Mouse (Mus musculus) common myeloid progenitor, adult 5-6 weeks (primary cell): Measurements from ENCODE around the gene Pcyt2. TPM values are rescaled to one million over a fixed set of nuclear protein-coding genes. Genes with fewer than 3 reads are reported as not detected.

Experiments
- ATAC-seq: replicated peaks from 2 replicates; pipeline ENCODE4 v1.8.0; 2016; ENCODE audit warnings: low read depth, mild to moderate bottlenecking, moderate TSS enrichment, inconsistent platforms; ENCODE audit not compliant: poor library complexity, severe bottlenecking
- total RNA-seq: library from RNA; stranded (forward); fragments of 200-1000, 187-1606 nt; gene quantifications from 2 replicates; pipeline ENCODE4 v1.2.3, GENCODE M21; 2017

Pcyt2 gene
- total RNA-seq, 1 experiment from 2014 or later = 34.5 TPM

GRCm38 (mm10) chr11:120618619-120619535 lies 1.1 kb upstream of the Pcyt2 start:
- ATAC-seq = no peak

DNA sequence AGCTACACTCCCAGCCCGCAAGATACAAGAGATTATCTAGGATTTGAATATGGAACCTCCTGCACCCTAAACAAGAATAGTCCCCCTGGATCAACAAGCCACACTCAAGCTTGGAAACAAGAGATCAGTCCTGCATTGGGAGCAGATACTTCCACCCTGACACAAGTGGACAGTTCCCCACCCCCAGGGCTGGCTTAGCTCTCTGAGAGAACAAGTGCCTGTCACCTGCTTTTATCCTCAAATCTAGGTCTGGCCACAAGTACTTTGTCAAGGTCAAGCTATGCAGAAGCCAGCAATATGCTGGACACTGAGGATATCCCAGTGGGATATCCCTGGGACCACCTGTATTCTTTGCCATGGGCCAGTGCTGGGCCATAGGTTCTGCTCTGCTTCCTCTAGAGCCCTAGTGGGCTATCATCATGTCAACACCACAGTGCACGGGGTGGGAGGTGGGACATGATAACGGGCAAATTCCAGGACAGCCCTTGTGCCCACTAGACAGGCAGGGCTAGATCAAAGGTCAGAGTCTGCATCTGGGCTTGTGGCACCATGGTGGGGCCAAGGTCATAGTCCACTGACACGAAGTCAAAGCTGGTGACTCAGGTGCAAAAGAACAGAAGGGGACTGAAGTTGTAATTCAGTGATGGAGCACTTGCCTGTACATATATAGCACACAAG lies 980 bp downstream of the Pcyt2 start:
- ATAC-seq = no peak

DNA sequence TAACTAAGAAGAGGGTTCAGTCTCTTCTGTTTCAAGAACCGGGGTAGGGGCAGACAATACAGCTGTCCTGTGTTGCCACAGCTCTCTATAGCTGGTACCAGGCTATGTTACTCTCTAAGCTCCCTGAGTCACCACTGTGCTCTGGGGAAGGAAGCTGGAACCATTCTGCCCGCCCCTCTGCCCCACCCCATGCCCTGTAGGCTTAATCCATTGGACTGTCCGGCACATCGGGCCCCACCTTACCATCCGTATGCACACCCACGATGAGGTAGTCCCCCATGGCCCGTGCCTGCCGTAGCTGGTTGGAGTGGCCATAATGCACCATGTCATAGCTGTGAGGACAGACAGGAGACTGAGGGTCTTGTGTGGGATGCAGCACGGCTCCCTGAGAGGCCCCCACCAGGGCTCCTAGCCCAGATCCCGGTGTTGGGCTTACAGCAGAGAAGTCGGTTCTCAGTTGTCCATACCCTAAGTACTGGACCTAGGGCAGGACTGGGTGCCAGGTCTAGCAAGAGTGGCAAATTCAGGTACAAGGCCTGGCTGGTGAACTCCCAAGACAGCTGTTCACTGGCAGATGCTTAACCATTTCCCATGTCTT lies 2.0 kb downstream of the Pcyt2 start:
- ATAC-seq = no peak

- no peak for ATAC-seq
Observed at GRCm38 (mm10) chr11:120615167-120615566, 2.6 kb downstream of the Pcyt2 start.

DNA sequence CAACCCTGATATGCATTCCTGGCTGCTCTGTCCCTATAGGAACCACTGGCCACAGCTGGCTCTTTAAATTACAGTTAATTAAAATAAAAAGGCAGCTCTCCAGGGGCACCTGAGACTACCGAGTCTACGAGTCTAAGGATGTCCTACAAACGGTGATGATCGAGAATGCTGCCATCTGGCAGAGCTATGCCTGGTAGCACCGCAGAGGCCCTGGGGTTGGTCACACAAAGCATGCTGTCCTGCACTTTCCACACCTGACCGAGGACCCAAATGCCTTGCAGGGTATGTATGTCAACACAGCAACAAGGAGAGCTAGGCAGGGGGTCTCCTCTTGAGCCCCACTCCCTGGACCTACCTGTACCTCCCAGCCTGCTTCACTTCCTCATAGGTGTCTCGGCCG lies 3.8 kb downstream of the Pcyt2 start:
- ATAC-seq = no peak

GRCm38 (mm10) chr11:120613481-120613972 lies 4.2 kb downstream of the Pcyt2 start:
- ATAC-seq = no peak

GRCm38 (mm10) chr11:120612763-120613162 lies 5.0 kb downstream of the Pcyt2 start:
- peak; percentile 73 for ATAC-seq

DNA sequence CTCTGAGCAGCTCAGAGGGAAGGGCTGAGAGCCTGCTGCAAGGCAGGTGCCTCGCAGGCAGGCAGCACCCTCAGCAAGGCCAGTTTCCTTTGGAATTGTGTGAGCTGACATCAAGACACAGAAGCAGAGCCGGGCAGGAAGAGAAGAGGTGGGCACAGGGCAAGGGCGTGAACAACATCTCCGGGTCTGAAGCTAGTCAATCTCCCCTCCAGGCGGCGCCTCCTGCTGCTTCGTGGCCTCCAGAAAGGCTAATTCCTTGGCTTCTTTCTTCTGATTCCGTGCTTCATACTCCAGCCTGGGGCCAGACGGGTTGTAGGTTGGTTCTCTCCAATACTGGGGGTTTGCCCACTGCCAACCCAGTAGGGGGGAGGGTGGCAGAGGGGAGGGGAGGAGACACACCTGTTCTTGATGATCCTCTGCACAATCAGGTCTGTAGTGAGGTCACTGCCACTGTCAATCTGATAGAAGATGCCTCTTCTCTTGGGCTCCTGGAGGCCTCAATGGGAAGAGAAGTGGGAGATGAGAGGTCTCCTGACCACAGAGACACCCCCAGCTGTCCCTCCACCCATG lies 7.2 kb downstream of the Pcyt2 start:
- no peak for ATAC-seq

GRCm38 (mm10) chr11:120609250-120609649 lies 8.5 kb downstream of the Pcyt2 start:
- no peak for ATAC-seq

DNA sequence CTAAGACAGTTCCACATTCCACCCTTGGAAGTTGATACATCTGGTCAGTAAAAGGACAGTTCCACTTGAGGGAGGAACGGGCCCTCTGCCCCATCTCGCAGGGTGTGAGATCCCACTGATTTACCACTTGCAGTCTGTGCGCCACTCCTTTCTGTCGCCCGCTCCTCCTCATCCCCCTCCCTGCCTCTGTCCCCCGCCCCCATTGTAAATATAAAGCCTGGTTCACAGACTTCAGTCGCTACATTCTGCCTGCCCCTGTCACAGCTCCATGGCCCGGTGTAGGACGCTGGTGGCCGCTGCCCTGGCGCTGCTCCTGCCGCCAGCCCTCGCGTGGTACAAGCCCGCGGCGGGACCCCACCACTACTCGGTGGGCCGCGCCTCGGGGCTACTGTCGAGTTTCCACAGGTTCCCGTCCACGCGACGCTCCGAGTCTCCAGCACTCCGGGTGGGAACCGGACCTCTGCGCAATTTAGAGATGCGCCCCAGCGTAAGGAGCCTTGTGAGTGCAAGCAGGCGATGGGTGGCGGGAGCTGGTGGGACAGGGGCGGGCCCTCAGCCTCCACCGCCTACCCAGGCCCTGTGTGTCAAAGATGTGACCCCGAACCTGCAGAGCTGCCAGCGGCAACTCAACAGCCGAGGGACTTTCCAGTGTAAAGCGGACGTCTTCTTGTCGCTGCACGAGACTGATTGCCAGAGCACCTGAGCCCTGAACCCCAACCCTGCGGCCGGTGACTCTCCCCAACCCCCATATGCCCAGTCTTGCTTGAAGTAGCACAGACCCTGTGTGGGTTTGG lies 9.3 kb downstream of the Pcyt2 start, which contains the start of gene Npb:
Gene Npb (plus strand): TSS at position 237 of the 794 bp plus-strand sequence.
- ATAC-seq = no peak

- ATAC-seq = no peak
Observed at GRCm38 (mm10) chr11:120606764-120607163, 11.0 kb downstream of the Pcyt2 start.

GRCm38 (mm10) chr11:120605667-120606066 lies 12.1 kb downstream of the Pcyt2 start:
- no peak for ATAC-seq

GRCm38 (mm10) chr11:120603545-120603944 lies 14.2 kb downstream of the Pcyt2 start:
- ATAC-seq = no peak

GRCm38 (mm10) chr11:120600716-120601115 lies 17.0 kb downstream of the Pcyt2 start:
- no peak for ATAC-seq

DNA sequence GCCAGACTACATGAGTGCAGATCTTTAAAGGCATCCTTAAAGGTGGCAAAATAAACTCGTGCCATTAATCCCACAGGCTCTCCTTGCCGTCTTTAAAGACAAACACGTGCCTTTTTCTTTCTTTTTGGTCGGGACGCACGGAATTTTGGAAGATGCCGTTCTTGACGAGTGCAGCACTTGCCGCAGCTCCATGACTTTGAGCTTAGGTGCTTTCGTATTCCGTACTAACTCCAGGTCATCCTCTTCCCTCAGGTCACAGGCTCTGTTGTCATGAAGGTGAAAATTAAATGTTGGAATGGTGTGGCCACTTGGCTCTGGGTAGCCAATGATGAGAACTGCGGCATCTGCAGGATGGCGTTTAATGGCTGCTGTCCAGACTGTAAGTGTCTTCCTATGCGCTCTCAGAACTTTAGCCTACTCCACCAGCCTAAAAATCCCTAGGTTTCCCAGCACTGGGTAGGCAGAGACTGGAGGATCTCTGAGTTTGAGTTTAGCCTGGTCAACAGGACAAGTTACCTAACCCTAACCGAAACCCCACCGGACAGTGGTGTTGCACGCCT lies 18.7 kb downstream of the Pcyt2 start:
- ATAC-seq = no peak

DNA sequence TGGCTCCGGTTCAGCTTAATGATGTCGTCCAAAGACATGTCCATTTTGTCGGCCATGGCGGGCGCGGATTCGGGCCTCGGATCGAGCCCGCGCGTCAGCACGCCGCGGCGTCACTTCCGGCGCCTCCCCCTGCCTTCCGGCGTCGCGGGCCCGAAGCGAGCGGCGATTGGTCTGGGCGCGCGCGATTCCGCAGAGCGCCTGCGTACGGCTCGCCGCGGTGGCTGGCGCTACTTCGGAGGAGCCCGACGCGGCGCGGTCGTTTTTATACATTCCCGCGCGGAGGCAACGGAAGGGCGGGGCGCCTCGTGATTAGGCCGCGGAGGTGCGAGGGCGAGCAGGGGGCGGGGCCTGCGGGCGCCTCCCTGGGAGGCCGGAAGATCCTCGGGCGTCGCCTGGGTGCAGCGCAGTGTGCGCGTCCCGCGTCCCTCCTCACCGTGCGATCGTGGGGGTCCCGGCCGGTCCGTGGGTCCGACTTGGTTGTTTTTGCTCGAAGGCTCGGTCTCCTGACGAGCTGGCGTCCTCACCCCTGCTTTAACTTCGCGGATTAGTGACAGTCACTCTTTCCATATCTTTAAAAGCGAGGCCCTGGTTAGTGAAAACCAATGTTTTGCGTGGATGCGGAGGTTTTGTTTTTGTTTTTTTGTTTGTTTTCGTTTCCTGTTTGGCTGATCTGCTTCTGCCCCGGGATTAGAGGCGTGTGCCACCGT lies 19.3 kb downstream of the Pcyt2 start, which contains the start of the genes Alyref and Anapc11:
Gene Alyref (minus strand): TSS at position 83 of the 707 bp plus-strand sequence.
Gene Anapc11 (plus strand): TSS at position 139 of the 707 bp plus-strand sequence.
- ATAC-seq = peak; percentile 93

- ATAC-seq = no peak
Observed at GRCm38 (mm10) chr11:120597240-120598235, 20.2 kb downstream of the Pcyt2 start.
